Mouse (Mus musculus) bone marrow, adult 2 months (tissue): ENCODE measurements around the gene Gm49380. TPM values are rescaled to one million over a fixed set of nuclear protein-coding genes. Genes with fewer than 3 reads are reported as not detected.

Source experiments
- H3K27ac ChIP-seq: fragments of 200-500 bp; 2 replicates; pipeline ENCODE4 v1.5.1; 2012; ENCODE audit warnings: low read depth, mild to moderate bottlenecking, control low read depth, inconsistent platforms, low read length; ENCODE audit not compliant: control insufficient read depth, poor library complexity, insufficient read depth
- H3K4me1 ChIP-seq: fragments of 200-500 bp; 2 replicates; pipeline ENCODE4 v1.6.1; 2011; ENCODE audit warnings: low read length; ENCODE audit not compliant: control insufficient read depth, insufficient read depth
- H3K4me3 ChIP-seq: fragments of 200-500 bp; replicated peaks from 2 replicates; pipeline ENCODE3; 2011; ENCODE audit warnings: mild to moderate bottlenecking, low read depth, low read length, control low read depth; ENCODE audit not compliant: control insufficient read depth
- CTCF ChIP-seq: fragments of 200-500 bp; IDR thresholded peaks from 2 replicates; pipeline ENCODE4 v1.5.1; 2011; ENCODE audit warnings: low read length, control low read depth; ENCODE audit not compliant: control insufficient read depth, insufficient read depth
- POLR2A ChIP-seq: fragments of 200-500 bp; IDR thresholded peaks from 2 replicates; pipeline ENCODE4 v1.6.1; 2011; ENCODE audit warnings: low read depth, mild to moderate bottlenecking, control low read depth, low read length, borderline replicate concordance; ENCODE audit not compliant: control insufficient read depth
- WGBS: fragments of 180-500 bp; shearing (Covaris S2); methylation state at CpG from one replicate; pipeline ENCODE4 v1.1.7; 2018; 5-methylcytosine and 5-hydroxymethylcytosine counted together
- polyA plus RNA-seq: library from polyadenylated mRNA; stranded (reverse); fragments of >200 nt; gene quantifications from 2 replicates; pipeline ENCODE4 v1.2.4, GENCODE M21; 2011; ENCODE audit warnings: low replicate concordance; ENCODE audit not compliant: missing spikeins, insufficient read depth, insufficient read length

The Gm49380 gene
- polyA plus RNA-seq, 1 experiment: not detected

DNA sequence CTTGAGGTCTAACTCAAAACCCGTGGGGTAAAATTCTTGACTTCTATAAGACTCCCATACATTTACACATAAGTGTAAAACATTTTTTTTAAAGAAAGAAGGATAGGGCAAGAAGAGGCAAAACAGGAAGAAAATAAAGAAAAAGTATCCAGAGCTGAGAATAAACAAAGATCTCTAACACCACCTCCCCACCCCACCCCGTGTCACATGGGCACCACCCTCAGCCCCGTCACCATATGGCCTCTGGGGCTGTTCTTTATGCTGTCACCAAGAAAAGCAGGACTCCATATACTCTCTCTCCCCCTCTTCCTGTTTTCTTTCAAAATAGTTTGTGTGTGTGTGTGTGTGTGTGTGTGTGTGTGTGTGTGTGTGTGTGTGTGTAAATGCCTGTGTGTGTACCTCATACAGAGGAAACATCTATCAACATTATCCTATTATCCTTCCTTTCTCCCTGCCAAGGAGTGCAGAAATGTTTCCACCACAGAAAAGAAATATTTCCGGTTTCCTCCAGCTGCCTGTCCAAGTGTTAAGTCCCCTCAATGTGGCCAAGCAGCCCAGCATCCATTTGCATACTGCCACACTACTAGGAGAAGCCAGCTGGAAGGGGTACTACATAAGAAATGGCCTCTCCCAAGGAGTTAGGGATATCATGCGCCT lies 83.6 kb downstream of the Gm49380 start:
- no peak overlapping the region for H3K27ac ChIP-seq
- peaks cover 2% of the 10 kb centered on the region; the same call in 1 of the 2 replicates for H3K4me1 ChIP-seq
- WGBS: 35% methylated on average over 5 of the region's 5 CpGs

GRCm38 (mm10) chr9:44024096-44024495 lies 89.2 kb downstream of the Gm49380 start:
- H3K4me3 ChIP-seq: no peak overlapping the region
- H3K4me1 ChIP-seq: no peaks in the 10 kb centered on the region; the same call in 1 of the 2 replicates
- 28% methylated on average over 3 of the region's 3 CpGs for WGBS
- TF ChIP-seq CTCF: no peak
- TF ChIP-seq POLR2A: no peak
- no peak overlapping the region for H3K27ac ChIP-seq

More for the DNA sequence above, 83.6 kb downstream of the Gm49380 start:
- no peak for TF ChIP-seq POLR2A
- no peak for TF ChIP-seq CTCF
- H3K4me3 ChIP-seq: no peak overlapping the region

GRCm38 (mm10) chr9:44022100-44022847 lies 91.0 kb downstream of the Gm49380 start:
- WGBS: 74% methylated on average over 8 of the region's 8 CpGs
- H3K4me3 ChIP-seq: no peak overlapping the region
- no peaks in the 10 kb centered on the region; the same call in 1 of the 2 replicates for H3K4me1 ChIP-seq
- TF ChIP-seq POLR2A (no peak), CTCF (no peak)
- no peak overlapping the region for H3K27ac ChIP-seq

GRCm38 (mm10) chr9:44020001-44020400 lies 93.3 kb downstream of the Gm49380 start:
- WGBS: 43% methylated on average over 7 of the region's 7 CpGs
- no peak overlapping the region for H3K4me3 ChIP-seq
- no peak for TF ChIP-seq POLR2A
- TF ChIP-seq CTCF: no peak
- no peaks in the 10 kb centered on the region; the same call in 1 of the 2 replicates for H3K4me1 ChIP-seq
- no peak overlapping the region for H3K27ac ChIP-seq

DNA sequence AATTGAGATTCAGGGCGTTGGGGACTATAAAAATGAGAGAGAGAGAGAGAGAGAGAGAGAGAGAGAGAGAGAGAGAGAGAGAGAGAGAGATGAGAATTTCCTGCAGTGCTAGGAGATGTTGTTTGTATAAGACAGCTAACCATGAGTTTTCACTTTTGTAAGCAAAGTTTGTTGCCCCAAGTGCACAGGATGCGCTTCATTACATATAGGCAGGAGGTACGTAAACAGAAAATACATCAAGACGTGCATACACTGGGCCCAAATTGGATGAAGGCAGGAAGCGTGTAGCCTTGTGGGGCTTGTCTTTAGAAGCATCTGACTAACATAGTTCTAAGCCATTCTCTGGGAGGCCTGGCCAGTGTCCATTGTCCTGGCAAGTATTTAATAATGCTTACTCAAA lies 95.5 kb downstream of the Gm49380 start:
- no peak overlapping the region for H3K4me3 ChIP-seq
- TF ChIP-seq POLR2A (no peak), CTCF (no peak)
- 80% methylated on average over 5 of the region's 5 CpGs for WGBS
- peaks cover 2% of the 10 kb centered on the region for H3K4me1 ChIP-seq
- H3K27ac ChIP-seq: no peak overlapping the region

Other genes with a start within 250 kb of the Gm49380 start
- 12.0 and 36.1 TPM in 2 replicates for gene Thy1, start 70.1 kb downstream of the Gm49380 start, polyA plus RNA-seq
- 1.2 and 2.6 TPM in 2 replicates for gene Usp2, start 46.5 kb downstream of the Gm49380 start, polyA plus RNA-seq
- gene Mfrp, start 11.8 kb downstream of the Gm49380 start, polyA plus RNA-seq: 0.95 TPM in 1 of 2 replicates, not detected in the other
- 3.3 TPM in 1 of 2 replicates, not detected in the other for gene C1qtnf5, start 6.3 kb downstream of the Gm49380 start, polyA plus RNA-seq
- gene Rnf26, start within 50 bp of the Gm49380 start, polyA plus RNA-seq: 11.2 and 28.8 TPM in 2 replicates
- gene Mcam, start 21.0 kb upstream of the Gm49380 start, polyA plus RNA-seq: 3.5 and 6.3 TPM in 2 replicates
- 24.3 and 50.5 TPM in 2 replicates for gene Cbl, start 120.5 kb upstream of the Gm49380 start, polyA plus RNA-seq
- 1.4 TPM in 1 of 2 replicates, not detected in the other for gene Ccdc153, start 127.2 kb upstream of the Gm49380 start, polyA plus RNA-seq
- 2.7 and 7.3 TPM in 2 replicates for gene Pdzd3, start 138.0 kb upstream of the Gm49380 start, polyA plus RNA-seq
- 11.6 and 25.0 TPM in 2 replicates for gene Nlrx1, start 155.1 kb upstream of the Gm49380 start, polyA plus RNA-seq
- 45.0 and 74.1 TPM in 2 replicates for gene Abcg4, start 175.1 kb upstream of the Gm49380 start, polyA plus RNA-seq
- gene Hinfp, start 192.2 kb upstream of the Gm49380 start, polyA plus RNA-seq: 9.1 and 21.6 TPM in 2 replicates
- gene C2cd2l, start 206.8 kb upstream of the Gm49380 start, polyA plus RNA-seq: 14.6 and 17.5 TPM in 2 replicates
- 11.2 and 30.7 TPM in 2 replicates for gene Dpagt1, start 212.5 kb upstream of the Gm49380 start, polyA plus RNA-seq
- gene H2afx, start 221.2 kb upstream of the Gm49380 start, polyA plus RNA-seq: 184 and 201 TPM in 2 replicates
- 824 and 950 TPM in 2 replicates for gene Hmbs, start 230.7 kb upstream of the Gm49380 start, polyA plus RNA-seq
- 17.2 and 29.6 TPM in 2 replicates for gene Vps11, start 248.2 kb upstream of the Gm49380 start, polyA plus RNA-seq